Mouse (Mus musculus): Measurements from ENCODE around the gene Foxn3. TPM values are rescaled to one million over a fixed set of nuclear protein-coding genes. Genes with fewer than 3 reads are reported as not detected.

Gene Foxn3
- polyA plus RNA-seq, 1 experiment = 6.2 TPM

- WGBS = 55% methylated on average over 12 of the region's 12 CpGs
- no peak for DNase-seq (ENCODE audit: low read depth, low spot score)
These were observed 189.2 kb downstream of the Foxn3 start for GRCm38 (mm10) chr12:99374099-99374600.

GRCm38 (mm10) chr12:99373584-99373983 lies 189.8 kb downstream of the Foxn3 start:
- 78% methylated on average over 4 of the region's 4 CpGs for WGBS
- DNase-seq (ENCODE audit: low read depth, low spot score) = no peak

GRCm38 (mm10) chr12:99371500-99371899 lies 191.9 kb downstream of the Foxn3 start:
- DNase-seq (ENCODE audit: low read depth, low spot score) = no peak
- 25% methylated on average over 5 of the region's 5 CpGs for WGBS

- no peak for DNase-seq (ENCODE audit: low read depth, low spot score)
- 92% methylated on average over 10 of the region's 10 CpGs for WGBS
These were observed 195.1 kb downstream of the Foxn3 start for GRCm38 (mm10) chr12:99368251-99368650.

- WGBS = 55% methylated on average over 9 of the region's 9 CpGs
- no peak for DNase-seq (ENCODE audit: low read depth, low spot score)
These were observed 197.4 kb downstream of the Foxn3 start for GRCm38 (mm10) chr12:99365999-99366398.

- DNase-seq (ENCODE audit: low read depth, low spot score) = no peak
- WGBS = 77% methylated on average over 6 of the region's 6 CpGs
These were observed 199.2 kb downstream of the Foxn3 start for GRCm38 (mm10) chr12:99364201-99364600.

- 48% methylated on average over 6 of the region's 6 CpGs for WGBS
- no peak for DNase-seq (ENCODE audit: low read depth, low spot score)
These were observed 200.4 kb downstream of the Foxn3 start for GRCm38 (mm10) chr12:99363024-99363423.

GRCm38 (mm10) chr12:99361752-99362132 lies 201.6 kb downstream of the Foxn3 start:
- no peak for DNase-seq (ENCODE audit: low read depth, low spot score)
- 33% methylated on average over 5 of the region's 5 CpGs for WGBS

- WGBS = 36% methylated on average over 8 of the region's 8 CpGs
- no peak for DNase-seq (ENCODE audit: low read depth, low spot score)
These were observed 202.2 kb downstream of the Foxn3 start for GRCm38 (mm10) chr12:99360958-99361751.

- DNase-seq (ENCODE audit: low read depth, low spot score) = no peak
- WGBS = 43% methylated on average over 5 of the region's 5 CpGs
These were observed 204.7 kb downstream of the Foxn3 start for GRCm38 (mm10) chr12:99358698-99359097.

GRCm38 (mm10) chr12:99356660-99357059 lies 206.7 kb downstream of the Foxn3 start:
- DNase-seq (ENCODE audit: low read depth, low spot score) = no peak
- 81% methylated on average over 8 of the region's 8 CpGs for WGBS

GRCm38 (mm10) chr12:99353692-99354091 lies 209.7 kb downstream of the Foxn3 start:
- DNase-seq (ENCODE audit: low read depth, low spot score) = no peak
- WGBS = 92% methylated on average over 11 of the region's 11 CpGs

GRCm38 (mm10) chr12:99352583-99352982 lies 210.8 kb downstream of the Foxn3 start:
- no peak for DNase-seq (ENCODE audit: low read depth, low spot score)
- WGBS = 31% methylated on average over 6 of the region's 6 CpGs

- WGBS = 14% methylated on average over 7 of the region's 7 CpGs
- no peak for DNase-seq (ENCODE audit: low read depth, low spot score)
These were observed 211.2 kb downstream of the Foxn3 start for GRCm38 (mm10) chr12:99352136-99352535.

- 14% methylated on average over 9 of the region's 9 CpGs for WGBS
- DNase-seq (ENCODE audit: low read depth, low spot score) = peak; percentile 93
These were observed 211.7 kb downstream of the Foxn3 start for GRCm38 (mm10) chr12:99351731-99352130.

GRCm38 (mm10) chr12:99349650-99349997 lies 213.8 kb downstream of the Foxn3 start:
- DNase-seq (ENCODE audit: low read depth, low spot score) = no peak
- 30% methylated on average over 9 of the region's 9 CpGs for WGBS

GRCm38 (mm10) chr12:99348940-99349649 lies 214.3 kb downstream of the Foxn3 start:
- WGBS = 41% methylated on average over 10 of the region's 10 CpGs
- DNase-seq (ENCODE audit: low read depth, low spot score) = no peak

- no peak for DNase-seq (ENCODE audit: low read depth, low spot score)
- 18% methylated on average over 3 of the region's 3 CpGs for WGBS
These were observed 215.9 kb downstream of the Foxn3 start for GRCm38 (mm10) chr12:99347512-99347911.

GRCm38 (mm10) chr12:99346982-99347381 lies 216.4 kb downstream of the Foxn3 start:
- 16% methylated on average over 3 of the region's 3 CpGs for WGBS
- no peak for DNase-seq (ENCODE audit: low read depth, low spot score)

- WGBS = 83% methylated on average over 4 of the region's 4 CpGs
- DNase-seq (ENCODE audit: low read depth, low spot score) = no peak
These were observed 218.1 kb downstream of the Foxn3 start for GRCm38 (mm10) chr12:99345323-99345722.

GRCm38 (mm10) chr12:99343378-99343777 lies 220.0 kb downstream of the Foxn3 start:
- DNase-seq (ENCODE audit: low read depth, low spot score) = no peak
- 88% methylated on average over 2 of the region's 2 CpGs for WGBS

All from large intestine, adult 2 months (tissue).